Mouse (Mus musculus) left cerebral cortex, postnatal 10 days (tissue): Measurements from ENCODE around the gene Scn7a. TPM values are rescaled to one million over a fixed set of nuclear protein-coding genes. Genes with fewer than 3 reads are reported as not detected.

Source experiments
- DNase-seq, 2 experiments: peaks; one replicate each; pipeline ENCODE4 v3.0.0; 2021 to 2022; ENCODE audit warnings: low spot score in 2 of 2, mixed read lengths in 1 of 2; ENCODE audit errors: extremely low spot score in 1 of 2
- intact Hi-C: fragments of 180-260 bp; cut with DNase I; formaldehyde crosslinking; loops from one replicate; pipeline ENCODE4 v1.15.1; 2025
- total RNA-seq, 2 experiments: library from RNA; stranded (reverse); gene quantifications; 2 replicates each; pipeline ENCODE4 v1.2.3; 2021

Scn7a gene
- total RNA-seq = under 1 TPM; 0.26 to 0.41 TPM

DNA sequence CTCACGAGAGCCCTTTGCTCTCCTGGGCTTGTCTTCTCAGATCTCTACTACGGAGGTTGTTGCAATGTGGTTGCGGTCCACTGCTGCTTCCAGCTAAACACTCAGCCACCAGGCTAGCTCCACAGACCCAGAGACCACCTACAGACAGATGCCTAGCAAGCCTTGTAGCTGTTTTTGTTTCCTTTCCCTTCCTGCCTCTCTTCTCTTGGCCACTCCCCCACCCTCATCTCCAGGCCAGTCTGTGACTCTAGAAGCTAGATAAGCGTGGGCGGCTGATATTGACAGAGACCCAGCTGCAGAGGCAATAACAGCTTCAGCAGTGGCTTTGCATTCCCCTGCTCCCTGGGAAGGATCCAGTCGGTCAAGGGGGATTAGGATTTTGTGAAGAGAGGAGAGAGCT is at the start of gene Scn7a:
Scn7a (minus strand) TSS at position 150 of the 400 bp plus-strand sequence.
- intact Hi-C loops = no loop called here
- peak in 1 of 2 experiments; percentile 15 for DNase-seq

DNA sequence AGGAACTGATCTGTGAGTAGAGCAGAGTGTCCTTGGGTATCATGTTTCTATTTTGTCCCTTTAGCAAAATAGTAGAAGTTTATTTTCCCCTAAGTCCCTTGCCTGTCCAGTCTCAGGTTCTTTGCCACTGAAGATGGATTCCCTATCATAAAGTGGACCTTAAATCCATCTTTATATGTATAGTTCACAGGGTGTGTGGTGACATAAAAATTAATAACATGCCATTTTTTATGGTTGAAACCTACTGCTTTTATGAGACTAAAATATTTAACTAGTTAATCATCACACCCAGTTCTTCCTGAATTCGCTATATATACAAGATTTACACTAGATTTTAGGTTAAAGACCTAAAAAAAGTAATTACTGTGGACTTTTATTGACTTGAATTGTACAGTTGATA is 43.0 kb upstream of the Scn7a start:
- intact Hi-C loops = loop anchor here (10.0 kb wide), 2 partner anchors 1527 to 1917 kb away; no protein-coding TSS in a partner anchor
- DNase-seq = no peak

DNA sequence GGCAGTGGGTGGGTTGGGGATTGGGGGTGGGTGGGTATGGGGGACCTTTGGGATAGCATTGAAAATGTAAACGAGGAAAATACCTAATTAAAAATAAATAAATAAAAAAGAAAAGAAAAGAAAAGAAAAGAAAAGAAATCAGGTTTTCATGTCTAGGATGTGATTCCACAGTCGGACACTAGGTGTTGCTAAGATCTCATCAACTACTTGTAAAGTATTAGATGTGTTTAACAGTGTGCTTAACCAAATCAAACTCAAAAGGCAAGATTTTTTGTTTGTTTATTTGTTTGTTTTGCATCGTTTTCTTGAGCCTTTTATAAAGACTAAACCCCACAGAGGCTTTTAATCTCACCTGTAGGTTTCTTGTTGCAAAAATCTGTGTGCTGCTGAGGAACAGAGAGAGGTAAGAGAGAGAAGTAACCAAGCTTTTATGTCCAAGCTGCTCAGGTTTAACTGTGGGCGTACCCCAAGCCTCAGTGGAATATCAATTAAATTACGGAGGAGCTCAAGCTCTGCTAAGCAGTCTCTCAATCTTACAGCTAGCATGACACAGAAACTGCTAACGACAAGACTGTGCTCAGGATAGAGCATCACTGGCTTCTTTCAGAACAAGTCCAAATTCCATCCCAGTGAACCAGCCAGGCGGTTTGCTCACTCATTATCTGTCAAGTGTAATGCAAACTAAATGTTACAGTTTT is 35.3 kb upstream of the Scn7a start:
- intact Hi-C loops = loop anchor here (10.0 kb wide), 2 partner anchors 1535 to 1925 kb away; no protein-coding TSS in a partner anchor
- DNase-seq = peak in 1 of 2 experiments; percentile 12

DNA sequence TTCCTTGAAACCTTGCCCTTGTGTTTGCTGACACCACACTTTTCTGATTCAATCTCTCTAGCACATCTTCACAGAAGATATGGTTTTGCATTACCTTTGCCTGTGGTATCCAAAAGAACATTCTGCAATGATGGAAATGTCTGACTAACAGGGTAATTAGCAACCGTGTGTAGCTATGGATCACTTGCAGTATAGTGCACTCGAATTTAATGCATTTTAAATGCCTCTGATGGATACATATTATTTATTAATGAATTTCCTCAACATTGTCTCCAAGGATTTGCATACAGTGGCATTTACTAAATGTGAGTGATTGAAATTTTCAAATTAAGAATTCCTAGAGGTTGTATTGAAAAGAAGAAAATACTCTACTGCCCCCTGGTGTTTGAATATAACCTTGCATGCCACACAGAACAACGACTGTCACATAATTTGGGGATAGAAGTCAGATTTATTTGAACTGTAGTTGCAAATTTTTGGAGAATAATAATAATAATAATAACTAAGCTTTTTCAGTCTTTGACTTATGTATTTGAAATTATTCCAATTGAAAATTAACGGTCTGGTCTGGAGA is 15.0 kb upstream of the Scn7a start:
- intact Hi-C loops = loop anchor here (2.0 to 5.0 kb wide), 2 partner anchors 325 to 542 kb away; partner anchors contain the start of gene Ttc21b
- DNase-seq = peak in 1 of 2 experiments; percentile 32

DNA sequence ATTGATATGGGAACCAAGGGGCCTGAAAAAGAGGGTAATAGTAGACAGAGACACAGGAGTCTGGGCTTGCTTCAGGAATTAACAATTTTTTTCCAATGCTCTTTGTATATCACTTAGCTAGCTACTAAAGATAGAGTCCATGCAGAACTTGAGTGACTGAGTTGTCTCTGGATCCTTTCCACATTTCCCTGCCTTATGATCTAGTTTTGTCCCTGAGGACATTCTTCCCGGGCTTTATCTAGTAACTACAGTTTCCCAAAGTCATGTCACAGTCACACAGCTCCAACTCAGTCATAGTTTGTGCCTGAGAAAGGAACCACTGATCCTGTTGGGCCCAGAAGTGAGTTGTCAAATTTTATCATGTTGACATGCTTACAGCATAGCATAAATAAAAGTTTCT is 12.8 kb upstream of the Scn7a start:
- intact Hi-C loops = loop anchor here (5.0 kb wide), 1 partner anchor 540 kb away; the partner anchor contains the start of gene Ttc21b

DNA sequence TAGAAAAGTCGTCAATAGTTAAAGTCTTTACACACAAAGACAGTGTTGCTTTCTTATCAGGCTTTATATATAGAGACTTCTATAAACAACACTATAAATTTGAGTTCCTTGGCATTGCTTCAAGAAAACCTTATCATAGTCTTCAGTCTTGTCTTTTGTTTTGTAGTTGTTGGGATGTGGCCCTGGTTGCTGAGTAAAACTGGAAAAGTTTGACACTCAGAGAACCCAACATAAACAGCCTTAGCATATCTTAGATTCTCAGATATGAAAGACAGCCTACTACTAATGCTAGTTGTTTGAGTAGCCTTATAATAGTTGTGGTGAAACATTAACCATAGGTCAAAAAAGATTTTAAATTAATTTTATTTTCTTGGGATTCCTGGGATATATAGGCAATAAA is 6.9 kb upstream of the Scn7a start:
- intact Hi-C loops = no loop called here

More for the DNA sequence above, 12.8 kb upstream of the Scn7a start:
- no peak for DNase-seq

DNA sequence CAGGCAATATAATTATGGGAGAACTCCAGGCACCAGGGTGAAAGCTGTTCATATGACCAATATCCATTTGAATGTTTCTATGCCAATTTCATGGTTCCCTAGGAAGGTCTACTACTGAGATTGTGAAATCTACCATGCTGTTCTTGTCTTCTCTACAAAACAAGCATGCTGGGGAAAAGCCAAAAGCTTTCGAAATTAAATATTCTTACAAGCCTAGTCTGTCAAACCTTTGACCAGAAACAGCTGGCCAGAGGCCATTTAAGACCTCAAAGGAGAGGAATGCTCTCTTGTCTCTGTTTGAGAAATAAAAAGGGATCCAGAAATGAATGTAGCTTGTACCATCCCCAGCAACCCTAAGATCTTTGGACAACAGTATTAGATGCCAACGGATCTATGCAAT is 3.8 kb downstream of the Scn7a start:
- intact Hi-C loops = no loop called here
- DNase-seq = no peak

More for the DNA sequence above, 6.9 kb upstream of the Scn7a start:
- no peak for DNase-seq

DNA sequence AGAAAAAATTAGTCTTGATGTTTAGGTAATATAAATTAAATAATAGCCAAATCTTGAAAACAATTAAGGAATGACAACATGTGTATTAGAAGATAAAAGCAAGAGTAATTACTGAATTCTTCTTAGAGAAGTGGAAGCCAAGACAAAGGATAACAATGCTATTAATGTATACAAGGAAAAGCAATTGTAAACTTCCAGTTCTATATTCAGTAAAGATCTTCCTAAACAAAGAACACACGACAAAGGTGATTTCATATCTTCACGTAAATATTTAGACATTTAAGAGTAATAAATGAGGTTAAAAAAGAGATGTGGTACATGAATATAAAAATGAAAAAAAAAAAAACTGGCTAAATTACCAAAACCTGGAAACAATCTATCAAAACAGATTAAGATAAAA is 16.7 kb downstream of the Scn7a start:
- intact Hi-C loops = no loop called here
- DNase-seq = no peak

DNA sequence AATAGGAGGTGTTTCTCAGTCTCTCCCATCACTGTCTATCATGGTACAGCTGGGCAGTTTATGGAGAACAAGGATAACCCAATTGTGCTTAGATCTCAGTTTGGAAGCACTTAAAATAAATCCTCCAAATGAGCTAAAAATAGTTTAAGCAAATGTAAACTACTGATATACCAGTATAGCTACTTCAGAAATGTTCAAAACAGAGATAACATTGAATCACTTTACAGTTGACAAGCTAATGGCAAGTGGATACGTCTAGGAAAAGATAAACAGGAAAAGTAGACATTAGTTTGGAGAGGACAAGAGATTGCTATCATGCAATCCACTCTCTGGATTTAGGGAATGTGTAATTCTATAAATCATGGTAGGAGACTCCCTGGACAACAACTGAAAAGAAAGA is 19.5 kb downstream of the Scn7a start:
- intact Hi-C loops = no loop called here
- no peak for DNase-seq

DNA sequence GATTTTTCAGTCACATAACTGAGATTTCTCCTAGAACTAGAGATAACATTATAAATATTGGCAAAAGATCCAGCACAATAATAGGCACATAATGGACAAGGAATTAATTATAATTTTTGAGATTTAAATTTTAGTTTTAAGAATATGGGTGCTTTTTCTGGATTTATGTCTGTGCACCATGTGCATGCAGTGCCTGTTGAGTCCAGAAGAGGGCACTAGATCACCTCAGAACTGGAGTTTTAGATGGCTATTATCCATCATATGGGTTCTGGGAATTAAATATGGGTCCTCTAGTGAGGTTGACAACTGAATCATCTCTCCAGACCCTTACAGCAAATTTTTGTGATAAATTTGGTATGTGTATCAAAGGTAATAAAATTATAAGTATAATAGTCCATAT is 21.8 kb downstream of the Scn7a start:
- intact Hi-C loops = no loop called here
- no peak for DNase-seq

DNA sequence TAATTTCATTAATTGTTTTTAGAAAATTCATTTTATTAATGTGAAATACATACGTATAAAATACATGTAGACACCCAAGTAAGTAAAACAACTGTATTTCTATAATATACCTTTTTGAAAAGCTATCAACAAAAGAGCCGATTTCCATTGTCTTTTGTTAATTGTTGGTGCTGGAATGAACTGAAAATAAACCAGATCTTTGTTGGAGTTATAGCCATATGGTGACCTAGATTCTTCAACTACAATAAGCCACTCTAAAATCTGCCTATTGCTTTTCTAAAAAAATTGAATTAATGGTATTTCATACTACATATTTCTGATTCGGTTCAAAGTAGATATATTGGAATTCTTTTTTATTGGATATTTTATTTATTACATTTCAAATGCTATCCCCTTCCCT is 56.7 kb downstream of the Scn7a start:
- DNase-seq = no peak
- intact Hi-C loops = no loop called here

DNA sequence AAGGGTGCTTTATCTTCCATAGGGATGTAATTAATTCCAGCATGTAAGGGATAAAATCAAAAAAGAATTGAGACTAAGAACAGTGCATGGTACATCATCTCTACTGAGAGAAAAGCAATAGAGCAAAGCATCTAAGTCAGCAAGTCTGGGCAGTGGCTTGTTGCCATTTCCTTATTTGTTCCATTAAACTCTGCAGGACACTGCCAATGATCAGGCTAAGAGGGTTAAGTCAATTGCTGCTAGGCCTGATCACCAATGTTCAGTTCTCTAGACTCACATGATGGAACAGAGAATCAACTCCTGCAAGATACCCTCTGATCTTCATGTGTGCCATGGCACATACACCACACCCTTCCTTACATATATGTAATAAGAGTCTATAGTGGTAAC is 57.1 kb downstream of the Scn7a start:
- no peak for DNase-seq
- intact Hi-C loops = no loop called here

DNA sequence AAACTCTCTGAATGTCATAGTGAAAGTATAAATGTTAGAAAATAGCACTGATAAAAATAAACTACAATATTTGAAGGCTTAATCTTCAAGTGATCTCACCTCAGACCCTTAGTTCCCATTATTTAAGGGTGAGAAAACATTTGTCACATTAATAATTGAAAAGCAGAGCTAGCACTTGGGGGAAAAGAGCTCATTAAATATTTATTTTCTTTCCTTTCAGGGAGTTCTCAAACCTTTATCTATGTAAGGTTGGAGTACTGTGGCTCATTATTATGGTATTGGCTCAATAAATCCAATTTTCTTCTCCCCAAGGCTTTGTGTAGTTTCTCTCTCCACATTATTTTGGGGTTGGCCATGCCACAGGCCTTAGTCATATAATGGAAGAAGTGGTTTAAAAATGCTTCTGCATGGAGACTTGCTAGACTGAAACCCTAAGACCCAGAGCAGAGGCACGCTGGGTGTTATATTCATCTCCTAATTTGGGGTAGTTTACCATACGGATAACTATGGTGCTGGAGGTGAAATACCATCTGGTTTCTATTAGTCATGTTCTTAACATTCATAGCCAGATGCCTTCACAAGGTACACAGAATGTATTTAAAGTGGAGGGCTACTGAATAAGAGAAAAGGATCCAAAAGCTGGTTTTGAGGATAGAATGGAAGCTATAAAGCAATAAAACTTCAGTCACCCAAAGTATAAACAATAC is 57.7 kb downstream of the Scn7a start:
- intact Hi-C loops = no loop called here
- DNase-seq = no peak

DNA sequence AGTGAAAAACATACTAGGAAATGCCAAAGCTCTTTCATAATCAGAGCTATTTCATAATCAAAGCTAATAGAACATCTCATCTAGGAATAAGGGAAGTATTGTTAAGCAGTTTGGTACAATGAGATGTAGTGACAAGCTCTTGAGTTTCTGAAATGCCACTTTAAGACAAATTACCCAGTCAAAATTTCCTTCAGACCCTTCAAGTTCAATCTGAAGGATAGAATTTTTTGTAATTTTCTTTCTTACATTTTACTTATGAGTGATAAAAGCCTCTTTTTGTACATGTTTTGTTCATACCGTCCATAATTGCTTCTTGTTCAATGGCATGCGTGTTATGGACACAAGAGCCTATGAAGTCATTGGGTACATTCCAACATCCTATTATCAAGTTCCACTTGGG is 72.6 kb downstream of the Scn7a start:
- intact Hi-C loops = no loop called here
- no peak for DNase-seq

DNA sequence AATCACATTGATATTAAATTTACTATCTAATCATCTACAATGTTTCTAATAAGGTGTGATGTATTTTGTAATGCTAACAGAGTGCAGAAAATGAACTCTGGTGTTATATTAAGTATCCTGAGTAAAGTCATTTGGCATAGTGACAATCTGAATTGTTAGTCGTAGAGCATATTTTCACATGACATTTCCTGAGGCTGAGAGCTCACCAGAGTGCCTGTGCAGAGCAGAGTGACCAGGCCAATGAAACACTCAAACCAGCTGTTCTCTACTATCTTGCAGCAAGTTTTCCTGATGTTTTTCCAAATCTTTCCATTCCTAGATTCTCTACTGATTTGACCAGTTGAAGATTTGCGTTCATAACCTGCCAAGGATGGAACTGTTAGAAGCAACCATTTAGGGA is 92.4 kb downstream of the Scn7a start:
- no peak for DNase-seq
- intact Hi-C loops = no loop called here

DNA sequence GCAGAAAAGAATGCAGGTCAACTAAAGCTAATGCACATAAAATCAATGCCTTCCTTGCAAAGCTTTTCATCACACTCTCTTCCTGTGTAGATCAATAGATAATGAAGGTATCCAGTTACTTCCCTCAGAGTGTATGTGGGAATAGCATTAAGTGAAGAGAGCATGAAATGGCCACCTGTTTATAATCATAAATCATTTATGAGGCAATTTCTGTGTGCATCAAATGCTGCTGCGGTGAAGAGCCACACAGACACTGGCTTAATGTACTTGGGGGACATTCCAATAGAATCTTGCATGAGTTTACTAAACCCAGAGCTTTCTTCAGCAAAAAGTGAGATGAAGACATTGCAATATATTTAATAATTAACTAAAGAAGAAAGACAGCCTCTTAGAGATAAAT is 122.7 kb downstream of the Scn7a start:
- DNase-seq = no peak
- intact Hi-C loops = no loop called here

DNA sequence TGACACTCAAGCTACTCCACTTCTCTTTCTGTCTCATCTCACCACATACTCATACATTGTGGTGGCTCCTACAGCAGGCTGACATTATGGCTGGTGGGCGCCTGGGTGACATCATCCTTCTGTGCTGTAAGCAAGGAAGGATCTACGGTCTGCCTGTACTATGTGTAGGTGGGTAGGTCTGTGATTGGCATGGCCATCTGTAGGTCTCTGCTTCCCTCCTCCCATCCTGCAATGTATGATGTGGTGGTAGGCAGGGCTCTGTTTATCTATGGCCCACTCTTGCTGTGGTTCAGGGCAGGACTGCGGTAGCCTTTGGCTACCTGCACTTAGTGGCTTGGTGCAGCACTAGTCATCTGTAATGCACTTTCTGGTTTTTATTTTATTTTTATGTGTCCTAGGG is 128.3 kb downstream of the Scn7a start:
- intact Hi-C loops = no loop called here
- no peak for DNase-seq

DNA sequence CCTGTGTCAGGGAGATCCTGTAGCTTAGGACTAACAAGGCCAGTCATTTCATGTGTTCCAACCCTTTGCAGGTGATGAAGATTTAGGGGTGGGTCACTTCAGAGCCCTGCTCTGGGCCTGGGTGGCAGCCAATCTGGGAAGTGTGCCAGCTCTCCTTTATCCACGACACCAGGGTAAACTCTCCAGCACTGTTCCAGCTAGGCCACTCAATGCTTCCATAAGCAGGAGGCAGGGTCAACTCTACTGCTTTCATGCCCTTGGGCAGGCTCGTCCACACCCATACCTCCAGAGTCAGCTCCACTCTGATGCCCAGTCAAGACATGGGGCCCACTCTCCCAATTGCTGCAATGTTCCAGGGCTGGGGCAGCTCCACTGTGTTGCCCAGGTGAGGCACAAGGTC is 129.3 kb downstream of the Scn7a start:
- intact Hi-C loops = no loop called here
- DNase-seq = no peak

DNA sequence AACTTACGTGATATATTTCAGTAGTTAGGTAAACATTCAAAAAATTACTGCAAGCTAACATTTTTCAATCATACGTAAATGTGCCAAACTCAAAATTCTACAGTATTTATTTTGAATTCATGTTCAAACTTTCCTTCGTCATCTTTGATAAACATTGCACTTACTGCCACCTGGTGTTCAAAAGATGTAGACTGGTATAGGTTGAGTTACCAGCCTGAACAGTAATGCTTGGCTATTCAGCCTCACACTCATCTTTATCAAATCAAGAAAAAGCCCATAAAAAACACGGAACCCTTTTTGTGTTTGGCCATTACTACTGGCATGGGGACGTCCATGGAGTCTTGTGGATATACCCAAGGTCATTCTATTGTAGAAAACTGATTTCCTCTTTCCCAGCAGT is 140.3 kb downstream of the Scn7a start:
- intact Hi-C loops = loop anchor here (5.0 to 10.0 kb wide), 2 partner anchors 172 to 310 kb away; no protein-coding TSS in a partner anchor
- DNase-seq = peak in 1 of 2 experiments; percentile 24
